Mouse (Mus musculus) limb, embryonic 10.5 days (tissue): ENCODE measurements around the gene Krt87. TPM values are rescaled to one million over a fixed set of nuclear protein-coding genes. Genes with fewer than 3 reads are reported as not detected.

ENCODE experiments used
- DNase-seq: peaks from one replicate; pipeline ENCODE4 v3.0.0-alpha.2; 2017; ENCODE audit warnings: low spot score
- H3K27ac ChIP-seq: fragments of 300-500 bp; sonication (generic); 2 replicates; pipeline ENCODE4 v1.5.1; 2016; ENCODE audit warnings: mild to moderate bottlenecking
- H3K27me3 ChIP-seq: fragments of 300-500 bp; sonication (generic); 2 replicates; pipeline ENCODE4 v1.6.1; 2016; ENCODE audit warnings: low read depth, mild to moderate bottlenecking; ENCODE audit not compliant: poor library complexity, severe bottlenecking
- H3K36me3 ChIP-seq: fragments of 300-500 bp; sonication (generic); 2 replicates; pipeline ENCODE4 v1.6.1; 2016; ENCODE audit warnings: mild to moderate bottlenecking, moderate library complexity
- H3K4me1 ChIP-seq: fragments of 300-500 bp; sonication (generic); 2 replicates; pipeline ENCODE4 v1.6.1; 2016
- H3K4me3 ChIP-seq: fragments of 300-500 bp; sonication (generic); 2 replicates; pipeline ENCODE4 v1.5.1; 2016; ENCODE audit warnings: mild to moderate bottlenecking, moderate library complexity
- H3K9me3 ChIP-seq: fragments of 300-500 bp; sonication (generic); replicated peaks from 2 replicates; pipeline ENCODE4 v1.6.1; 2016; ENCODE audit warnings: mild to moderate bottlenecking
- WGBS: fragments of 180-500 bp; shearing (Covaris S2); methylation state at CpG from one replicate; pipeline ENCODE4 v1.1.7; 2016; 5-methylcytosine and 5-hydroxymethylcytosine counted together
- polyA plus RNA-seq: library from polyadenylated mRNA; unstranded; fragments of >200 nt; fragmentation: Nextera tagmentation; extraction: Ambion mirVana; gene quantifications from 2 replicates; pipeline ENCODE4 v1.2.1, GENCODE M21; 2016

The Krt87 gene
- polyA plus RNA-seq, 1 experiment from 2014 or later = not detected

GRCm38 (mm10) chr15:101382811-101383210 is 55.8 kb downstream of the Krt87 start:
- H3K27ac ChIP-seq = no peak overlapping the region
- DNase-seq = no peak
- H3K4me1 ChIP-seq = peaks cover 20% of the 10 kb centered on the region
- no peak overlapping the region for H3K4me3 ChIP-seq
- no peaks in the 10 kb centered on the region for H3K9me3 ChIP-seq
- H3K36me3 ChIP-seq = no peaks in the 10 kb centered on the region
- H3K27me3 ChIP-seq = peaks cover 9% of the 10 kb centered on the region; the same call in 1 of the 2 replicates
- 83% methylated on average over 11 of the region's 11 CpGs for WGBS

- Histone ChIP-seq H3K4me1 (peaks cover 15% of the 10 kb centered on the region; the same call in 1 of the 2 replicates), H3K36me3 (no peaks in the 10 kb centered on the region), H3K27ac (no peak overlapping the region), H3K27me3 (peaks cover 9% of the 10 kb centered on the region; the same call in 1 of the 2 replicates), H3K4me3 (no peak overlapping the region), H3K9me3 (no peaks in the 10 kb centered on the region)
- DNase-seq = no peak
- 76% methylated on average over 9 of the region's 9 CpGs for WGBS
Observed at GRCm38 (mm10) chr15:101381758-101382157, 56.8 kb downstream of the Krt87 start.

Other genes with a start within 250 kb of the Krt87 start
- gene Grasp, start 214.6 kb downstream of the Krt87 start, polyA plus RNA-seq = 5.4 and 6.9 TPM in 2 replicates
- gene Nr4a1, start 184.5 kb downstream of the Krt87 start, polyA plus RNA-seq = 4.1 and 7.1 TPM in 2 replicates
- gene Atg101, start 154.5 kb downstream of the Krt87 start, polyA plus RNA-seq = 92.3 and 97.5 TPM in 2 replicates
- gene 6030408B16Rik, start 145.6 kb downstream of the Krt87 start, polyA plus RNA-seq = 1.8 and 4.1 TPM in 2 replicates
- 0.09 and 0.23 TPM in 2 replicates for gene Krt80, start 68.6 kb downstream of the Krt87 start, polyA plus RNA-seq
- 14.2 and 16.9 TPM in 2 replicates for gene Krt7, start 27.8 kb downstream of the Krt87 start, polyA plus RNA-seq
- gene Krt88, start 8.9 kb upstream of the Krt87 start, polyA plus RNA-seq = not detected in 2 replicates
- not detected in 2 replicates for gene Krt81, start 24.9 kb upstream of the Krt87 start, polyA plus RNA-seq
- gene Krt86, start 34.7 kb upstream of the Krt87 start, polyA plus RNA-seq = not detected in 2 replicates
- not detected in 2 replicates for gene Krt83, start 52.7 kb upstream of the Krt87 start, polyA plus RNA-seq
- not detected in 2 replicates for gene Gm49425, start 78.5 kb upstream of the Krt87 start, polyA plus RNA-seq
- gene Krt84, start 94.0 kb upstream of the Krt87 start, polyA plus RNA-seq = not detected in 2 replicates
- not detected in 2 replicates for gene Krt82, start 111.9 kb upstream of the Krt87 start, polyA plus RNA-seq
- gene Krt90, start 124.1 kb upstream of the Krt87 start, polyA plus RNA-seq = 0.08 and 0.31 TPM in 2 replicates
- 0.04 and 0.10 TPM in 2 replicates for gene Krt75, start 135.1 kb upstream of the Krt87 start, polyA plus RNA-seq
- gene Gm5414, start 189.4 kb upstream of the Krt87 start, polyA plus RNA-seq = not detected in 2 replicates
- gene Gm5478, start 208.6 kb upstream of the Krt87 start, polyA plus RNA-seq = not detected in 2 replicates
- gene Krt6b, start 241.5 kb upstream of the Krt87 start, polyA plus RNA-seq = not detected in 2 replicates